Comparison of ENCODE assay signal across 8 mouse cellular contexts in genomic region chr10:85678635-85679034, GRCm38 (mm10).
DNase-seq lines count a peak whose midpoint lies in the region; ATAC-seq lines count a peak whose summit lies in the region.

No protein-coding gene starts in this region.

- H3K4me2 ChIP-seq in midbrain, embryonic 11.5 days = no peak overlapping the region
- no peak overlapping the region for H3K4me2 ChIP-seq in midbrain, embryonic 16.5 days (ENCODE audit: low read length)

- no peaks in the 10 kb centered on the region for H3K9me3 ChIP-seq in midbrain, embryonic 11.5 days (ENCODE audit: control insufficient read depth, low read length)
- H3K9me3 ChIP-seq in midbrain, embryonic 16.5 days (replicated peaks; ENCODE audit: control insufficient read depth, low read length, poor library complexity, severe bottlenecking) = no peaks in the 10 kb centered on the region
- no peaks in the 10 kb centered on the region for H3K9me3 ChIP-seq in limb, embryonic 10.5 days (replicated peaks)

- peak; percentile 88 for DNase-seq in midbrain, embryonic 11.5 days (ENCODE audit: low spot score, missing footprints)
- DNase-seq in ZHBTc4 (ENCODE audit: low read depth, low spot score) = peak; percentile 54
- peak; percentile 45 to 72 for DNase-seq in cerebellum, postnatal 25 days
- peak; percentile 50 for DNase-seq in limb, embryonic 10.5 days (ENCODE audit: low spot score)
- DNase-seq in right cerebral cortex, adult 2 months (ENCODE audit: low spot score in 2 of 2) = peak; percentile 77 to 78

- H3K36me3 ChIP-seq in midbrain, embryonic 11.5 days (ENCODE audit: control insufficient read depth, insufficient read depth, low read length) = no peaks in the 10 kb centered on the region
- no peaks in the 10 kb centered on the region for H3K36me3 ChIP-seq in midbrain, embryonic 16.5 days (ENCODE audit: control insufficient read depth, insufficient read depth, low read length)
- H3K36me3 ChIP-seq in limb, embryonic 10.5 days = no peaks in the 10 kb centered on the region

- H3K4me1 ChIP-seq in midbrain, embryonic 11.5 days (ENCODE audit: control insufficient read depth, insufficient read depth, low read length) = no peaks in the 10 kb centered on the region
- H3K4me1 ChIP-seq in midbrain, embryonic 16.5 days (ENCODE audit: control insufficient read depth, insufficient read depth, low read length) = no peaks in the 10 kb centered on the region
- H3K4me1 ChIP-seq in limb, embryonic 10.5 days = no peaks in the 10 kb centered on the region

- 35% methylated on average over 4 of the region's 4 CpGs for WGBS in midbrain, embryonic 11.5 days
- WGBS in midbrain, embryonic 16.5 days = 28% methylated on average over 4 of the region's 4 CpGs
- WGBS in limb, embryonic 10.5 days = 32% methylated on average over 4 of the region's 4 CpGs

- H3K27ac ChIP-seq in midbrain, embryonic 11.5 days (ENCODE audit: low read depth, low read length) = no peak overlapping the region
- H3K27ac ChIP-seq in midbrain, embryonic 16.5 days (ENCODE audit: low read length) = no peak overlapping the region
- no peak overlapping the region for H3K27ac ChIP-seq in limb, embryonic 10.5 days

- ATAC-seq in midbrain, embryonic 11.5 days (ENCODE audit: low FRiP score) = no peak
- ATAC-seq in midbrain, embryonic 16.5 days = no peak; the same call in 1 of the 2 replicates
- ATAC-seq in hematopoietic stem cell, adult 5-6 weeks (replicated peaks in 1 of 2; ENCODE audit: insufficient read depth in 1 of 2, low FRiP score in 2 of 2, low TSS enrichment in 1 of 2, low read depth in 1 of 2, poor library complexity in 2 of 2, severe bottlenecking in 2 of 2) = peak; percentile 27 to 72; a peak in 2 of 4 replicates
- ATAC-seq in activated CD4-positive, CD25-positive, alpha-beta regulatory T cell, adult 4 months = no peak

- no peak overlapping the region for H3K4me3 ChIP-seq in midbrain, embryonic 11.5 days (ENCODE audit: low read depth, low read length)
- H3K4me3 ChIP-seq in midbrain, embryonic 16.5 days (ENCODE audit: low read depth, low read length) = no peak overlapping the region
- no peak overlapping the region for H3K4me3 ChIP-seq in limb, embryonic 10.5 days

- H3K27me3 ChIP-seq in midbrain, embryonic 11.5 days (ENCODE audit: control insufficient read depth, insufficient read depth, low read length) = no peaks in the 10 kb centered on the region
- H3K27me3 ChIP-seq in midbrain, embryonic 16.5 days (ENCODE audit: control insufficient read depth, insufficient read depth, low read depth, low read length) = no peaks in the 10 kb centered on the region
- H3K27me3 ChIP-seq in limb, embryonic 10.5 days (ENCODE audit: low read depth, poor library complexity, severe bottlenecking) = no peaks in the 10 kb centered on the region

- H3K9ac ChIP-seq in midbrain, embryonic 11.5 days (ENCODE audit: low read length) = no peak overlapping the region
- no peak overlapping the region for H3K9ac ChIP-seq in midbrain, embryonic 16.5 days (ENCODE audit: low read depth, low read length)

Comparison
In these comparisons a context has a peak if more than half of its experiments do, and no peak if none do; other contexts are left out.
1. ATAC-seq: peak in hematopoietic stem cell, adult 5-6 weeks (2 of 2); none in midbrain, embryonic 11.5 days (single experiment), midbrain, embryonic 16.5 days (single experiment) and activated CD4-positive, CD25-positive, alpha-beta regulatory T cell, adult 4 months (single experiment).
2. Peak in every context shown above with its lines, with median percentiles within 50 percentile points of each other: DNase-seq.